8 mouse cellular contexts compared by ENCODE assay signal in genomic region chr2:92008623-92009404, GRCm38 (mm10). TPM values are rescaled to one million over a fixed set of nuclear protein-coding genes. Genes with fewer than 3 reads are reported as not detected.
A peak's percentile ranks its signal among the peaks of the same experiment; 100 is the strongest.
DNase-seq lines count a peak whose midpoint lies in the region; ATAC-seq lines count a peak whose summit lies in the region.

No protein-coding gene starts in this region.

- no peaks in the 10 kb centered on the region for H3K36me3 ChIP-seq in kidney, embryonic 14.5 days (ENCODE audit: control insufficient read depth, insufficient read depth, low read length)
- no peaks in the 10 kb centered on the region for H3K36me3 ChIP-seq in forebrain, embryonic 12.5 days (replicated peaks)
- no peaks in the 10 kb centered on the region for H3K36me3 ChIP-seq in liver, embryonic 15.5 days (replicated peaks)
- no peaks in the 10 kb centered on the region for H3K36me3 ChIP-seq in stomach, embryonic 14.5 days (ENCODE audit: control insufficient read depth, insufficient read depth, low read length)

- H3K9me3 ChIP-seq in kidney, embryonic 14.5 days (ENCODE audit: control insufficient read depth, low read length), result no peaks in the 10 kb centered on the region
- H3K9me3 ChIP-seq in forebrain, embryonic 12.5 days, result no peaks in the 10 kb centered on the region
- H3K9me3 ChIP-seq in liver, embryonic 15.5 days (replicated peaks), result no peaks in the 10 kb centered on the region
- H3K9me3 ChIP-seq in stomach, embryonic 14.5 days (ENCODE audit: control insufficient read depth, low read depth, low read length), result no peaks in the 10 kb centered on the region

- peak overlapping the region; percentile 54 for H3K4me3 ChIP-seq in kidney, embryonic 14.5 days (ENCODE audit: low read length)
- H3K4me3 ChIP-seq in forebrain, embryonic 12.5 days (replicated peaks), result peak overlapping the region; percentile 53
- peak overlapping the region; percentile 57 for H3K4me3 ChIP-seq in liver, embryonic 15.5 days (replicated peaks)
- H3K4me3 ChIP-seq in stomach, embryonic 14.5 days (ENCODE audit: low read depth, low read length), result peak overlapping the region; percentile 37

- H3K27ac ChIP-seq in kidney, embryonic 14.5 days (ENCODE audit: low read depth, low read length), result peak overlapping the region; percentile 82
- H3K27ac ChIP-seq in forebrain, embryonic 12.5 days, result peak overlapping the region; percentile 50; the same call in 1 of the 2 replicates
- peak overlapping the region; percentile 49; the same call in 1 of the 2 replicates for H3K27ac ChIP-seq in liver, embryonic 15.5 days (replicated peaks)
- H3K27ac ChIP-seq in stomach, embryonic 14.5 days (ENCODE audit: low read length), result peak overlapping the region; percentile 88

- H3K27me3 ChIP-seq in kidney, embryonic 14.5 days (ENCODE audit: control insufficient read depth, insufficient read depth, low read length), result no peaks in the 10 kb centered on the region
- peaks cover 40% of the 10 kb centered on the region for H3K27me3 ChIP-seq in forebrain, embryonic 12.5 days
- peaks cover 44% of the 10 kb centered on the region for H3K27me3 ChIP-seq in liver, embryonic 15.5 days
- no peaks in the 10 kb centered on the region for H3K27me3 ChIP-seq in stomach, embryonic 14.5 days (ENCODE audit: control insufficient read depth, insufficient read depth, low read length)

- H3K4me1 ChIP-seq in kidney, embryonic 14.5 days (ENCODE audit: control insufficient read depth, insufficient read depth, low read length), result peaks cover 32% of the 10 kb centered on the region
- H3K4me1 ChIP-seq in forebrain, embryonic 12.5 days, result peaks cover 18% of the 10 kb centered on the region
- H3K4me1 ChIP-seq in liver, embryonic 15.5 days (replicated peaks), result peaks cover 40% of the 10 kb centered on the region
- peaks cover 49% of the 10 kb centered on the region for H3K4me1 ChIP-seq in stomach, embryonic 14.5 days (ENCODE audit: control insufficient read depth, insufficient read depth, low read length)

- WGBS in kidney, embryonic 14.5 days, result 1% methylated on average over 20 of the region's 20 CpGs
- WGBS in forebrain, embryonic 12.5 days, result 4% methylated on average over 20 of the region's 20 CpGs
- WGBS in liver, embryonic 15.5 days (ENCODE audit: insufficient replicate concordance), result 6% methylated on average over 20 of the region's 20 CpGs
- 3% methylated on average over 20 of the region's 20 CpGs for WGBS in stomach, embryonic 14.5 days

- H3K9ac ChIP-seq in kidney, embryonic 14.5 days (ENCODE audit: low read depth, low read length), result peak overlapping the region; percentile 69
- H3K9ac ChIP-seq in forebrain, embryonic 12.5 days, result peak overlapping the region; percentile 66
- peak overlapping the region; percentile 48 for H3K9ac ChIP-seq in liver, embryonic 15.5 days
- H3K9ac ChIP-seq in stomach, embryonic 14.5 days (replicated peaks; ENCODE audit: low read depth, low read length), result peak overlapping the region; percentile 50

- ATAC-seq in kidney, embryonic 14.5 days (ENCODE audit: low FRiP score, low TSS enrichment), result peak; percentile 3
- no peak for ATAC-seq in forebrain, embryonic 12.5 days (ENCODE audit: low FRiP score)
- ATAC-seq in liver, embryonic 15.5 days (ENCODE audit: insufficient read depth), result peak; percentile 5; the same call in 1 of the 2 replicates
- peak; percentile 4; the same call in 1 of the 2 replicates for ATAC-seq in stomach, embryonic 14.5 days (ENCODE audit: insufficient number of reproducible peaks, insufficient read depth, low FRiP score, low read depth)

- no peak for DNase-seq in kidney, postnatal 10 days
- peak; percentile 51 for DNase-seq in NIH3T3 (ENCODE audit: low read depth)
- DNase-seq in yolk sac, embryonic 10.5 days (ENCODE audit: low spot score), result no peak
- DNase-seq in gastrocnemius, postnatal 10 days, result no peak

- peak overlapping the region; percentile 92 for H3K4me2 ChIP-seq in kidney, embryonic 14.5 days (replicated peaks; ENCODE audit: low read depth, low read length)
- H3K4me2 ChIP-seq in forebrain, embryonic 12.5 days, result peak overlapping the region; percentile 96
- peak overlapping the region; percentile 87 for H3K4me2 ChIP-seq in liver, embryonic 15.5 days
- peak overlapping the region; percentile 83 for H3K4me2 ChIP-seq in stomach, embryonic 14.5 days (replicated peaks; ENCODE audit: low read depth, low read length)

RNA-seq across cellular contexts. Expression of gene Creb3l1, which starts 15.5 kb away (rescaled TPM):
- 11.1 and 15.0 TPM in 2 replicates for polyA plus RNA-seq in kidney, embryonic 14.5 days (2014; fragmentation: Nextera tagmentation; extraction: Ambion mirVana)
- polyA plus RNA-seq in forebrain, embryonic 12.5 days (2016; fragmentation: Nextera tagmentation; extraction: Ambion mirVana), result 1.4 and 1.5 TPM in 2 replicates
- polyA plus RNA-seq in liver, embryonic 15.5 days (2015; fragmentation: Nextera tagmentation; extraction: Ambion mirVana), result 1.1 and 1.3 TPM in 2 replicates
- polyA plus RNA-seq in stomach, embryonic 14.5 days (2014; fragmentation: Nextera tagmentation; extraction: Ambion mirVana), result 33.2 and 35.2 TPM in 2 replicates
- total RNA-seq in gastrocnemius, postnatal 10 days (2021), result 10 to 100 TPM; 29.2 to 44.6 TPM

RNA-seq across cellular contexts. Expression of gene Dgkz, which starts 33.1 kb away (rescaled TPM):
- 35.6 and 57.5 TPM in 2 replicates for polyA plus RNA-seq in kidney, embryonic 14.5 days (2014; fragmentation: Nextera tagmentation; extraction: Ambion mirVana)
- polyA plus RNA-seq in forebrain, embryonic 12.5 days (2016; fragmentation: Nextera tagmentation; extraction: Ambion mirVana), result 24.4 and 28.5 TPM in 2 replicates
- 21.2 and 26.6 TPM in 2 replicates for polyA plus RNA-seq in liver, embryonic 15.5 days (2015; fragmentation: Nextera tagmentation; extraction: Ambion mirVana)
- polyA plus RNA-seq in stomach, embryonic 14.5 days (2014; fragmentation: Nextera tagmentation; extraction: Ambion mirVana), result 45.4 and 47.9 TPM in 2 replicates
- 10 to 100 TPM; 60.5 to 84.3 TPM for total RNA-seq in gastrocnemius, postnatal 10 days (2021)
